Mouse (Mus musculus): ENCODE data around the gene Zfp217.

DNA sequence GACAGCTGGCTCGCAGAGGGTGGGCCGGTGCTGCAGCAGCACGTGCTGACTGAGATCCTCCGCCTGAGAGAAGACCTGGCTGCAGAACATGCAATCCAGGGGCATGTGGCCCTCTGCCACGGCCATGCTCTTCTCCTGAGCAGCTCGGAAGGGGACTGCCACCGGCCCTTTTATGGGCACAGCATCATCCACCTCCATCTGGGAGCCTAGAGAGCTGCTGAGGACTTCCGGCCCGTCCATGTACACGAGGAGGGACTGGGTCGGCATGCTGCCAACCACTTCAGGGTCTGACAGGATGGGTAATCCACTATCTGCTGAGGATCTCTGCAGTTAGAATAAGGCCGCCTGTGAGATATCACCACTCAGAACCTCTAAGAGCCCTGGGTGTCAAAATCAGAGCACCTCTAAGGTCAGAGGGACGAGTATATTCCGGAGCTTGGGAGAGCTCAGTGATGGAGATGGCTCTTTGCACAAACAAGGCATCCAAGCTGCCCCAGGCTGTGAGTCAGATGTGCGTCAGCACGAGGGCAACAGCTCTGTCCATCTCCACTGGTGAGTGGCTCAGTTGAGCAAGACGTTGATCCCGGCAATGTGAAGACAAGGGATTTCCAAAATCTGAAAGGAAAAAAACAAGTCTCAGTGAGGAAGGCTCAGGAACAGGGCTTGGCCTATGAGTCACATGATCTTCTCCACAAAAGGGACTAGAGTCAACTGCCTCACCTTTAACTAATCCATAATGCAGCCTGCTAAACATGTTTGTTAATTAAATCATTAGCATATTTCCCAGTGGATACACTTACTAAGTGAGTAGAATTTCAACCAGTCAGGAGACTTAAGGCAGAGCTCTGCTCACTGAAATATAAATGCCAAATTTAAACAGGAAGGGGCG lies 27.5 kb downstream of the Zfp217 start:
- no peak for TF ChIP-seq CTCF (IDR thresholded peaks at IDR 0.05; ENCODE audit: insufficient read depth, low read depth, low read length)
- TF ChIP-seq POLR2A (IDR thresholded peaks at IDR 0.05; ENCODE audit: insufficient read depth, low read depth, low read length), result no peak
